In genomic region chr5:98572392-98572791, GRCm38 (mm10) we compare ENCODE assay signal across 23 mouse cellular contexts. TPM values are rescaled to one million over a fixed set of nuclear protein-coding genes. Genes with fewer than 3 reads are reported as not detected.
A peak's percentile ranks its signal among the peaks of the same experiment; 100 is the strongest.
DNase-seq lines count a peak whose midpoint lies in the region; ATAC-seq and TF ChIP-seq lines count a peak whose summit lies in the region.
"Had no signal": no experiment of that assay in that cellular context is flagged by ENCODE, and none has a peak within 500 bp of the region (broad histone marks: within the 10 kb centered on the region; RNA-seq: fewer than 3 reads in every experiment).

No protein-coding gene starts in this region.

- no peak for TF ChIP-seq EP300 in stomach, postnatal 0 days (optimal IDR thresholded peaks at IDR 0.05)

- H3K9me3 ChIP-seq in forebrain, embryonic 14.5 days (replicated peaks; ENCODE audit: control insufficient read depth, low read length), result no peaks in the 10 kb centered on the region
- H3K9me3 ChIP-seq in forebrain, embryonic 10.5 days, result no peaks in the 10 kb centered on the region
- no peaks in the 10 kb centered on the region for H3K9me3 ChIP-seq in intestine, postnatal 0 days (ENCODE audit: control insufficient read depth)
- H3K9me3 ChIP-seq in intestine, embryonic 15.5 days, result no peaks in the 10 kb centered on the region
- H3K9me3 ChIP-seq in midbrain, embryonic 11.5 days (ENCODE audit: control insufficient read depth, low read length), result no peaks in the 10 kb centered on the region
- no peaks in the 10 kb centered on the region for H3K9me3 ChIP-seq in midbrain, embryonic 16.5 days (replicated peaks; ENCODE audit: control insufficient read depth, low read length, poor library complexity, severe bottlenecking)
- no peaks in the 10 kb centered on the region for H3K9me3 ChIP-seq in stomach, postnatal 0 days (ENCODE audit: control insufficient read depth, low read length)
- H3K9me3 ChIP-seq: limb, embryonic 12.5 days; liver, embryonic 12.5 days; lung, embryonic 15.5 days; midbrain, embryonic 15.5 days had no signal

- H3K27ac ChIP-seq in forebrain, embryonic 14.5 days (ENCODE audit: low read depth, low read length), result 0 out of 2 replicates have a peak overlapping the region, but pooled peaks have one; percentile 9
- no peak overlapping the region for H3K27ac ChIP-seq in forebrain, embryonic 10.5 days
- no peak overlapping the region for H3K27ac ChIP-seq in intestine, postnatal 0 days (ENCODE audit: low read depth, low read length)
- no peak overlapping the region for H3K27ac ChIP-seq in intestine, embryonic 15.5 days
- H3K27ac ChIP-seq in midbrain, embryonic 11.5 days (ENCODE audit: low read depth, low read length), result no peak overlapping the region
- H3K27ac ChIP-seq in midbrain, embryonic 16.5 days (ENCODE audit: low read length), result no peak overlapping the region
- no peak overlapping the region for H3K27ac ChIP-seq in stomach, postnatal 0 days (replicated peaks)
- H3K27ac ChIP-seq: limb, embryonic 12.5 days; liver, embryonic 12.5 days; lung, embryonic 15.5 days; midbrain, embryonic 15.5 days had no signal

- H3K4me3 ChIP-seq in forebrain, embryonic 14.5 days (ENCODE audit: low read depth, low read length), result no peak overlapping the region
- H3K4me3 ChIP-seq in forebrain, embryonic 10.5 days, result no peak overlapping the region
- H3K4me3 ChIP-seq in intestine, postnatal 0 days (ENCODE audit: low read depth, low read length), result no peak overlapping the region
- H3K4me3 ChIP-seq in intestine, embryonic 15.5 days (replicated peaks), result no peak overlapping the region
- no peak overlapping the region for H3K4me3 ChIP-seq in midbrain, embryonic 11.5 days (ENCODE audit: low read depth, low read length)
- H3K4me3 ChIP-seq in midbrain, embryonic 16.5 days (ENCODE audit: low read depth, low read length), result no peak overlapping the region
- no peak overlapping the region for H3K4me3 ChIP-seq in stomach, postnatal 0 days (ENCODE audit: low read depth, low read length)
- H3K4me3 ChIP-seq: limb, embryonic 12.5 days; liver, embryonic 12.5 days; lung, embryonic 15.5 days; midbrain, embryonic 15.5 days had no signal

- H3K4me1 ChIP-seq in forebrain, embryonic 14.5 days (ENCODE audit: control insufficient read depth, insufficient read depth, low read length), result peaks cover 16% of the 10 kb centered on the region; the same call in 1 of the 2 replicates
- peaks cover 23% of the 10 kb centered on the region for H3K4me1 ChIP-seq in forebrain, embryonic 10.5 days
- H3K4me1 ChIP-seq in intestine, postnatal 0 days (replicated peaks; ENCODE audit: control insufficient read depth, insufficient read depth, low read length), result 0 out of 2 replicates have a peak, but pooled peaks cover 8% of the 10 kb centered on the region
- 0 out of 2 replicates have a peak, but pooled peaks cover 6% of the 10 kb centered on the region for H3K4me1 ChIP-seq in intestine, embryonic 15.5 days (replicated peaks)
- no peaks in the 10 kb centered on the region for H3K4me1 ChIP-seq in midbrain, embryonic 11.5 days (ENCODE audit: control insufficient read depth, insufficient read depth, low read length)
- peaks cover 5% of the 10 kb centered on the region for H3K4me1 ChIP-seq in midbrain, embryonic 16.5 days (ENCODE audit: control insufficient read depth, insufficient read depth, low read length)
- H3K4me1 ChIP-seq in stomach, postnatal 0 days (replicated peaks; ENCODE audit: control insufficient read depth, insufficient read depth), result no peaks in the 10 kb centered on the region
- H3K4me1 ChIP-seq: liver, embryonic 12.5 days had no signal

- H3K9ac ChIP-seq in forebrain, embryonic 14.5 days (ENCODE audit: low read length), result no peak overlapping the region
- no peak overlapping the region for H3K9ac ChIP-seq in intestine, postnatal 0 days (ENCODE audit: low read depth, low read length)
- no peak overlapping the region for H3K9ac ChIP-seq in intestine, embryonic 15.5 days
- no peak overlapping the region for H3K9ac ChIP-seq in midbrain, embryonic 11.5 days (ENCODE audit: low read length)
- no peak overlapping the region for H3K9ac ChIP-seq in midbrain, embryonic 16.5 days (ENCODE audit: low read depth, low read length)
- H3K9ac ChIP-seq in stomach, postnatal 0 days (ENCODE audit: low read length), result no peak overlapping the region
- H3K9ac ChIP-seq: limb, embryonic 12.5 days; liver, embryonic 12.5 days; lung, embryonic 15.5 days; midbrain, embryonic 15.5 days had no signal

- H3K27me3 ChIP-seq in forebrain, embryonic 14.5 days (replicated peaks; ENCODE audit: control insufficient read depth, insufficient read depth, low read length), result no peaks in the 10 kb centered on the region
- H3K27me3 ChIP-seq in forebrain, embryonic 10.5 days (ENCODE audit: poor library complexity, severe bottlenecking), result no peaks in the 10 kb centered on the region
- no peaks in the 10 kb centered on the region for H3K27me3 ChIP-seq in intestine, postnatal 0 days (replicated peaks; ENCODE audit: control insufficient read depth, insufficient read depth, low read length)
- H3K27me3 ChIP-seq in intestine, embryonic 15.5 days (replicated peaks), result no peaks in the 10 kb centered on the region
- H3K27me3 ChIP-seq in midbrain, embryonic 11.5 days (ENCODE audit: control insufficient read depth, insufficient read depth, low read length), result no peaks in the 10 kb centered on the region
- H3K27me3 ChIP-seq in midbrain, embryonic 16.5 days (ENCODE audit: control insufficient read depth, insufficient read depth, low read depth, low read length), result no peaks in the 10 kb centered on the region
- H3K27me3 ChIP-seq in stomach, postnatal 0 days (ENCODE audit: control insufficient read depth, insufficient read depth, low read length), result no peaks in the 10 kb centered on the region
- H3K27me3 ChIP-seq: limb, embryonic 12.5 days; liver, embryonic 12.5 days; lung, embryonic 15.5 days; midbrain, embryonic 15.5 days had no signal

- no peak for ATAC-seq in forebrain, embryonic 14.5 days
- no peak for ATAC-seq in intestine, postnatal 0 days
- no peak for ATAC-seq in intestine, embryonic 15.5 days
- no peak for ATAC-seq in midbrain, embryonic 11.5 days (ENCODE audit: low FRiP score)
- no peak for ATAC-seq in midbrain, embryonic 16.5 days
- no peak for ATAC-seq in stomach, postnatal 0 days (ENCODE audit: low FRiP score, low TSS enrichment)
- ATAC-seq: liver, embryonic 12.5 days; midbrain, embryonic 15.5 days had no signal

- H3K36me3 ChIP-seq in forebrain, embryonic 14.5 days (ENCODE audit: control insufficient read depth, insufficient read depth, low read length), result no peaks in the 10 kb centered on the region
- H3K36me3 ChIP-seq in forebrain, embryonic 10.5 days (replicated peaks), result no peaks in the 10 kb centered on the region
- H3K36me3 ChIP-seq in intestine, postnatal 0 days (ENCODE audit: control insufficient read depth, insufficient read depth), result no peaks in the 10 kb centered on the region
- no peaks in the 10 kb centered on the region for H3K36me3 ChIP-seq in intestine, embryonic 15.5 days
- no peaks in the 10 kb centered on the region for H3K36me3 ChIP-seq in midbrain, embryonic 11.5 days (ENCODE audit: control insufficient read depth, insufficient read depth, low read length)
- no peaks in the 10 kb centered on the region for H3K36me3 ChIP-seq in midbrain, embryonic 16.5 days (ENCODE audit: control insufficient read depth, insufficient read depth, low read length)
- H3K36me3 ChIP-seq in stomach, postnatal 0 days (ENCODE audit: control insufficient read depth, insufficient read depth, low read length), result no peaks in the 10 kb centered on the region
- H3K36me3 ChIP-seq: limb, embryonic 12.5 days; liver, embryonic 12.5 days; lung, embryonic 15.5 days; midbrain, embryonic 15.5 days had no signal

- TF ChIP-seq CTCF in intestine, postnatal 0 days (IDR thresholded peaks at IDR 0.05; ENCODE audit: low read depth), result peak; percentile 25; the same call in 1 of the 2 replicates
- 0 out of 2 replicates have a peak, but pooled peaks have one; percentile 17 for TF ChIP-seq CTCF in stomach, postnatal 0 days (IDR thresholded peaks at IDR 0.05; ENCODE audit: low read depth)

- 51% methylated on average over 4 of the region's 4 CpGs for WGBS in forebrain, embryonic 14.5 days
- 63% methylated on average over 4 of the region's 4 CpGs for WGBS in forebrain, embryonic 10.5 days
- 65% methylated on average over 4 of the region's 4 CpGs for WGBS in intestine, postnatal 0 days
- WGBS in intestine, embryonic 15.5 days, result 65% methylated on average over 4 of the region's 4 CpGs
- WGBS in midbrain, embryonic 11.5 days, result 66% methylated on average over 4 of the region's 4 CpGs
- WGBS in midbrain, embryonic 16.5 days, result 60% methylated on average over 4 of the region's 4 CpGs
- 78% methylated on average over 4 of the region's 4 CpGs for WGBS in stomach, postnatal 0 days

- no peak overlapping the region for H3K4me2 ChIP-seq in forebrain, embryonic 14.5 days (ENCODE audit: low read length)
- no peak overlapping the region for H3K4me2 ChIP-seq in intestine, postnatal 0 days (replicated peaks; ENCODE audit: low read depth)
- no peak overlapping the region for H3K4me2 ChIP-seq in intestine, embryonic 15.5 days (replicated peaks)
- H3K4me2 ChIP-seq in midbrain, embryonic 11.5 days, result no peak overlapping the region
- no peak overlapping the region for H3K4me2 ChIP-seq in midbrain, embryonic 16.5 days (ENCODE audit: low read length)
- H3K4me2 ChIP-seq in stomach, postnatal 0 days (replicated peaks; ENCODE audit: low read depth), result no peak overlapping the region
- H3K4me2 ChIP-seq: limb, embryonic 12.5 days; liver, embryonic 12.5 days; lung, embryonic 15.5 days; midbrain, embryonic 15.5 days had no signal

- peak; percentile 30 for DNase-seq in forebrain, embryonic 14.5 days (ENCODE audit: low spot score)
- no peak for DNase-seq in forebrain, embryonic 10.5 days (ENCODE audit: extremely low spot score, low spot score)
- DNase-seq in midbrain, embryonic 11.5 days (ENCODE audit: low spot score, missing footprints), result peak; percentile 59
- DNase-seq in stomach, postnatal 0 days (ENCODE audit: low spot score), result no peak
- no peak for DNase-seq in embryo, embryonic 10 days (ENCODE audit: low spot score)
- DNase-seq: adrenal gland, adult 2 months; gastrocnemius, postnatal 36 days; kidney, adult 8-10 months; kidney, postnatal 36 days; right cerebral cortex, postnatal 14 days; thymus, adult 2 months had no signal

RNA-seq across cellular contexts. Expression of gene Gm11111, which starts 19.9 kb away (rescaled TPM):
- not detected in 2 replicates for polyA plus RNA-seq in forebrain, embryonic 14.5 days (2014; fragmentation: Nextera tagmentation; extraction: Ambion mirVana)
- not detected in 2 replicates for polyA plus RNA-seq in forebrain, embryonic 10.5 days (2016; fragmentation: Nextera tagmentation; extraction: Ambion mirVana)
- polyA plus RNA-seq in intestine, postnatal 0 days (2015; fragmentation: Nextera tagmentation; extraction: Ambion mirVana), result not detected in 2 replicates
- polyA plus RNA-seq in intestine, embryonic 15.5 days (2015; fragmentation: Nextera tagmentation; extraction: Ambion mirVana), result not detected in 2 replicates
- not detected in 2 replicates for polyA plus RNA-seq in midbrain, embryonic 11.5 days (2014; fragmentation: Nextera tagmentation; extraction: Ambion mirVana)
- polyA plus RNA-seq in midbrain, embryonic 16.5 days (2015; fragmentation: Nextera tagmentation; extraction: Ambion mirVana), result not detected in 2 replicates
- polyA plus RNA-seq in stomach, postnatal 0 days (2015; fragmentation: Nextera tagmentation; extraction: Ambion mirVana), result not detected in 2 replicates
- polyA plus RNA-seq: adrenal gland, adult 2 months; C2C12; forebrain, embryonic 11.5 days; heart, embryonic 16.5 days; limb, embryonic 12.5 days; liver, embryonic 12.5 days; lung, embryonic 15.5 days; midbrain, embryonic 15.5 days; spleen, adult 2 months; stomach, embryonic 14.5 days; thymus, adult 2 months had no signal

Comparison
In these comparisons a context has a peak if more than half of its experiments do, and no peak if none do; other contexts are left out.
1. DNase-seq: peak in forebrain, embryonic 14.5 days (single experiment) and midbrain, embryonic 11.5 days (single experiment); none in forebrain, embryonic 10.5 days (single experiment), stomach, postnatal 0 days (single experiment) and embryo, embryonic 10 days (single experiment).